12 mouse cellular contexts compared by ENCODE assay signal in genomic region chr6:88942595-88942994, GRCm38 (mm10). TPM values are rescaled to one million over a fixed set of nuclear protein-coding genes. Genes with fewer than 3 reads are reported as not detected.
DNase-seq lines count a peak whose midpoint lies in the region; ATAC-seq and TF ChIP-seq lines count a peak whose summit lies in the region.
"Had no signal": no experiment of that assay in that cellular context is flagged by ENCODE, and none has a peak within 500 bp of the region (broad histone marks: within the 10 kb centered on the region; RNA-seq: fewer than 3 reads in every experiment).

No protein-coding gene starts in this region.

- whole genome bisulfite sequencing in heart, adult 2 months = 82% methylated on average over 8 of the region's 8 CpGs
- 14% methylated on average over 8 of the region's 8 CpGs for WGBS in hindbrain, embryonic 12.5 days
- WGBS in midbrain, embryonic 16.5 days = 10% methylated on average over 8 of the region's 8 CpGs
- 60% methylated on average over 8 of the region's 8 CpGs for WGBS in intestine, embryonic 15.5 days

- peak overlapping the region; percentile 93 for H3K27ac ChIP-seq in heart, adult 2 months
- peak overlapping the region; percentile 92 for H3K27ac ChIP-seq in hindbrain, embryonic 12.5 days
- H3K27ac ChIP-seq in midbrain, embryonic 16.5 days (ENCODE audit: low read length) = peak overlapping the region; percentile 84
- no peak overlapping the region for H3K27ac ChIP-seq in intestine, embryonic 15.5 days
- H3K27ac ChIP-seq: kidney, embryonic 15.5 days; macrophage had no signal

- no peaks in the 10 kb centered on the region for H3K9me3 ChIP-seq in hindbrain, embryonic 12.5 days (replicated peaks)
- H3K9me3 ChIP-seq in midbrain, embryonic 16.5 days (replicated peaks; ENCODE audit: control insufficient read depth, low read length, poor library complexity, severe bottlenecking) = no peaks in the 10 kb centered on the region
- no peaks in the 10 kb centered on the region for H3K9me3 ChIP-seq in intestine, embryonic 15.5 days
- H3K9me3 ChIP-seq: kidney, embryonic 15.5 days had no signal

- intact Hi-C loops in heart, adult 2 months (cut with DNase I) = no loop called here

- no peaks in the 10 kb centered on the region for H3K27me3 ChIP-seq in heart, adult 2 months (ENCODE audit: control insufficient read depth, insufficient read depth, low read length)
- H3K27me3 ChIP-seq in hindbrain, embryonic 12.5 days = no peaks in the 10 kb centered on the region
- no peaks in the 10 kb centered on the region for H3K27me3 ChIP-seq in midbrain, embryonic 16.5 days (ENCODE audit: control insufficient read depth, insufficient read depth, low read depth, low read length)
- H3K27me3 ChIP-seq in intestine, embryonic 15.5 days (replicated peaks) = no peaks in the 10 kb centered on the region
- H3K27me3 ChIP-seq: kidney, embryonic 15.5 days had no signal

- TF ChIP-seq POLR2A in heart, adult 2 months (IDR thresholded peaks at IDR 0.05; ENCODE audit: insufficient read depth, low read depth, low read length) = no peak

- H3K4me2 ChIP-seq in hindbrain, embryonic 12.5 days (replicated peaks) = peak overlapping the region; percentile 31
- H3K4me2 ChIP-seq in midbrain, embryonic 16.5 days (ENCODE audit: low read length) = peak overlapping the region; percentile 39
- H3K4me2 ChIP-seq in intestine, embryonic 15.5 days (replicated peaks) = no peak overlapping the region
- H3K4me2 ChIP-seq: kidney, embryonic 15.5 days had no signal

- H3K4me1 ChIP-seq in heart, adult 2 months (ENCODE audit: control insufficient read depth, insufficient read depth, low read length) = peaks cover 9% of the 10 kb centered on the region
- H3K4me1 ChIP-seq in hindbrain, embryonic 12.5 days = peaks cover 72% of the 10 kb centered on the region
- peaks cover 54% of the 10 kb centered on the region for H3K4me1 ChIP-seq in midbrain, embryonic 16.5 days (ENCODE audit: control insufficient read depth, insufficient read depth, low read length)
- no peaks in the 10 kb centered on the region for H3K4me1 ChIP-seq in intestine, embryonic 15.5 days (replicated peaks)
- H3K4me1 ChIP-seq: kidney, embryonic 15.5 days had no signal

- DNase-seq in heart, adult 2 months = no peak
- no peak for DNase-seq in heart, adult 9 months (ENCODE audit: low spot score in 2 of 2)
- peak; percentile 84 for DNase-seq in embryo, embryonic 10.5 days (ENCODE audit: low spot score)
- DNase-seq in adrenal gland, postnatal 4 days (ENCODE audit: low spot score in 2 of 2) = no peak
- no peak for DNase-seq in adrenal gland, postnatal 14 days
- DNase-seq: adrenal gland, postnatal 10 days had no signal

- no peaks in the 10 kb centered on the region for H3K36me3 ChIP-seq in heart, adult 2 months (ENCODE audit: control insufficient read depth, insufficient read depth, low read length)
- no peaks in the 10 kb centered on the region for H3K36me3 ChIP-seq in hindbrain, embryonic 12.5 days
- H3K36me3 ChIP-seq in midbrain, embryonic 16.5 days (ENCODE audit: control insufficient read depth, insufficient read depth, low read length) = no peaks in the 10 kb centered on the region
- H3K36me3 ChIP-seq in intestine, embryonic 15.5 days = no peaks in the 10 kb centered on the region
- H3K36me3 ChIP-seq: kidney, embryonic 15.5 days had no signal

- no peaks in the 10 kb centered on the region for H3K79me2 ChIP-seq in heart, adult 2 months (replicated peaks; ENCODE audit: control insufficient read depth, insufficient read depth, low read length)

- H3K4me3 ChIP-seq in heart, adult 2 months = no peak overlapping the region
- no peak overlapping the region for H3K4me3 ChIP-seq in hindbrain, embryonic 12.5 days
- H3K4me3 ChIP-seq in midbrain, embryonic 16.5 days (ENCODE audit: low read depth, low read length) = no peak overlapping the region
- no peak overlapping the region for H3K4me3 ChIP-seq in intestine, embryonic 15.5 days (replicated peaks)
- H3K4me3 ChIP-seq: erythroblast, embryonic 14.5 days; kidney, embryonic 15.5 days had no signal

- peak; percentile 84 for ATAC-seq in hindbrain, embryonic 12.5 days (ENCODE audit: low FRiP score)
- peak; percentile 87 for ATAC-seq in midbrain, embryonic 16.5 days
- no peak for ATAC-seq in intestine, embryonic 15.5 days

- TF ChIP-seq CTCF in heart, adult 2 months (IDR thresholded peaks at IDR 0.05) = no peak

- no peak overlapping the region for H3K9ac ChIP-seq in heart, adult 2 months (ENCODE audit: low read depth, low read length)
- H3K9ac ChIP-seq in hindbrain, embryonic 12.5 days = no peak overlapping the region
- H3K9ac ChIP-seq in midbrain, embryonic 16.5 days (ENCODE audit: low read depth, low read length) = no peak overlapping the region; the same call in 1 of the 2 replicates
- H3K9ac ChIP-seq in intestine, embryonic 15.5 days = no peak overlapping the region
- H3K9ac ChIP-seq: kidney, embryonic 15.5 days had no signal

- no peak for TF ChIP-seq EP300 in heart, adult 2 months (IDR thresholded peaks at IDR 0.05; ENCODE audit: insufficient read depth, low read depth, low read length)

RNA-seq across cellular contexts. Expression of gene Tpra1, which starts 40.5 kb away (rescaled TPM):
- 10 to 100 TPM; 34.4 to 34.8 TPM for total RNA-seq in heart, adult 2 months (2021)
- polyA plus RNA-seq in heart, adult 2 months (2012; rRNA removed) = 88.0 and 118 TPM in 2 replicates
- 67.3 and 76.0 TPM in 2 replicates for polyA plus RNA-seq in hindbrain, embryonic 12.5 days (2016; fragmentation: Nextera tagmentation; extraction: Ambion mirVana)
- 88.4 and 99.6 TPM in 2 replicates for polyA plus RNA-seq in midbrain, embryonic 16.5 days (2015; fragmentation: Nextera tagmentation; extraction: Ambion mirVana)
- total RNA-seq in adrenal gland, postnatal 4 days (2021) = 100 to 1,000 TPM; 112 to 121 TPM
- polyA plus RNA-seq in intestine, embryonic 15.5 days (2015; fragmentation: Nextera tagmentation; extraction: Ambion mirVana) = 62.2 and 72.1 TPM in 2 replicates
- total RNA-seq in adrenal gland, postnatal 14 days (2021) = 73.2 and 73.8 TPM in 2 replicates

RNA-seq across cellular contexts. Expression of gene Mcm2, which starts 44.0 kb away (rescaled TPM):
- 1 to 10 TPM; 5.3 to 6.1 TPM for total RNA-seq in heart, adult 2 months (2021)
- 4.8 and 5.4 TPM in 2 replicates for polyA plus RNA-seq in heart, adult 2 months (2012; rRNA removed)
- polyA plus RNA-seq in hindbrain, embryonic 12.5 days (2016; fragmentation: Nextera tagmentation; extraction: Ambion mirVana) = 119 and 130 TPM in 2 replicates
- 16.2 and 20.7 TPM in 2 replicates for polyA plus RNA-seq in midbrain, embryonic 16.5 days (2015; fragmentation: Nextera tagmentation; extraction: Ambion mirVana)
- total RNA-seq in adrenal gland, postnatal 4 days (2021) = 10 to 100 TPM; 69.6 to 83.3 TPM
- 106 and 107 TPM in 2 replicates for polyA plus RNA-seq in intestine, embryonic 15.5 days (2015; fragmentation: Nextera tagmentation; extraction: Ambion mirVana)
- total RNA-seq in adrenal gland, postnatal 14 days (2021) = 53.9 and 60.2 TPM in 2 replicates
